Mouse (Mus musculus) lung, embryonic 14.5 days (tissue): ENCODE measurements around the gene Trmt112. TPM values are rescaled to one million over a fixed set of nuclear protein-coding genes. Genes with fewer than 3 reads are reported as not detected.

Experiments used
- ATAC-seq: fragments of 200-750 bp; cut with Nextera tagmentation; 2 replicates; pipeline ENCODE4 v1.8.0; 2017; ENCODE audit warnings: mild to moderate bottlenecking, moderate TSS enrichment, moderate library complexity; ENCODE audit not compliant: insufficient read depth
- DNase-seq: peaks from one replicate; pipeline ENCODE4 v3.0.0-alpha.2; 2015
- H3K27ac ChIP-seq: fragments of 300-500 bp; sonication (generic); 2 replicates; pipeline ENCODE4 v1.5.1; 2014; ENCODE audit warnings: low read depth, mild to moderate bottlenecking, moderate library complexity
- H3K27me3 ChIP-seq: fragments of 300-500 bp; sonication (generic); 2 replicates; pipeline ENCODE4 v1.6.1; 2014; ENCODE audit warnings: low read length, control low read depth; ENCODE audit not compliant: insufficient read depth
- H3K36me3 ChIP-seq: fragments of 300-500 bp; sonication (generic); 2 replicates; pipeline ENCODE4 v1.6.1; 2014; ENCODE audit warnings: control low read depth; ENCODE audit not compliant: insufficient read depth
- H3K4me1 ChIP-seq: fragments of 300-500 bp; sonication (generic); 2 replicates; pipeline ENCODE4 v1.6.1; 2014; ENCODE audit warnings: antibody characterized with exemption, control low read depth; ENCODE audit not compliant: insufficient read depth
- H3K4me2 ChIP-seq: fragments of 300-500 bp; sonication (generic); 2 replicates; pipeline ENCODE4 v1.6.1; 2014; ENCODE audit warnings: mild to moderate bottlenecking
- H3K4me3 ChIP-seq: fragments of 300-500 bp; sonication (generic); 2 replicates; pipeline ENCODE4 v1.5.1; 2014; ENCODE audit warnings: low read depth, low read length
- H3K9ac ChIP-seq: fragments of 300-500 bp; sonication (generic); 2 replicates; pipeline ENCODE4 v1.6.1; 2014
- H3K9me3 ChIP-seq: fragments of 300-500 bp; sonication (generic); 2 replicates; pipeline ENCODE4 v1.6.1; 2016; ENCODE audit warnings: low read depth, low read length, control low read depth
- CTCF ChIP-seq: IDR thresholded peaks from 2 replicates; pipeline ENCODE4 v1.5.1; 2016; ENCODE audit warnings: antibody characterized with exemption, low read depth
- WGBS: fragments of 180-500 bp; shearing (Covaris S2); extraction: QIAGEN DNeasy Blood & Tissue Kit; methylation state at CpG from one replicate; pipeline ENCODE4 v1.1.7; 2014; 5-methylcytosine and 5-hydroxymethylcytosine counted together
- polyA plus RNA-seq: library from polyadenylated mRNA; unstranded; fragments of >200 nt; fragmentation: Nextera tagmentation; extraction: Ambion mirVana; gene quantifications from 2 replicates; pipeline ENCODE4 v1.2.1, GENCODE M21; 2014

Trmt112 gene
- polyA plus RNA-seq: 151 and 155 TPM in 2 replicates

GRCm38 (mm10) chr19:6909507-6910289 is at the start of gene Trmt112, which contains the start of gene Prdx5:
Gene Trmt112 (plus strand): TSS chr19:6909698.
Gene Prdx5 (minus strand): TSS chr19:6910106.
- peak within 1 kb of the TSS; percentile 70 for H3K4me3 ChIP-seq
- under 1% methylated on average over 65 of the region's 65 CpGs for WGBS
- peak; percentile 93 for ATAC-seq

GRCm38 (mm10) chr19:6859971-6860370 is 49.5 kb upstream of the Trmt112 start:
- H3K4me3 ChIP-seq: no peak overlapping the region
- H3K36me3 ChIP-seq: no peaks in the 10 kb centered on the region
- WGBS: 81% methylated on average over 3 of the region's 3 CpGs
- DNase-seq (no peak), ATAC-seq (no peak)
- no peaks in the 10 kb centered on the region for H3K9me3 ChIP-seq
- no peak overlapping the region for H3K4me2 ChIP-seq
- TF ChIP-seq CTCF: no peak
- 0 out of 2 replicates have a peak, but pooled peaks cover 7% of the 10 kb centered on the region for H3K4me1 ChIP-seq
- H3K27ac ChIP-seq: no peak overlapping the region
- H3K27me3 ChIP-seq: 0 out of 2 replicates have a peak, but pooled peaks cover 8% of the 10 kb centered on the region
- H3K9ac ChIP-seq: no peak overlapping the region

More at GRCm38 (mm10) chr19:6909507-6910289, at the start of gene Trmt112, which contains the start of gene Prdx5:
- peaks cover 51% of the 10 kb centered on the region for H3K36me3 ChIP-seq
- no peaks in the 10 kb centered on the region for H3K9me3 ChIP-seq
- H3K27ac ChIP-seq: peak within 1 kb of the TSS; percentile 99
- 0 out of 2 replicates have a peak, but pooled peaks have one; percentile 11 for TF ChIP-seq CTCF
- H3K27me3 ChIP-seq: no peaks in the 10 kb centered on the region
- H3K9ac ChIP-seq: peak within 1 kb of the TSS; percentile 65
- no peaks in the 10 kb centered on the region for H3K4me1 ChIP-seq
- H3K4me2 ChIP-seq: peak within 1 kb of the TSS; percentile 86
- peak; percentile 97 for DNase-seq

DNA sequence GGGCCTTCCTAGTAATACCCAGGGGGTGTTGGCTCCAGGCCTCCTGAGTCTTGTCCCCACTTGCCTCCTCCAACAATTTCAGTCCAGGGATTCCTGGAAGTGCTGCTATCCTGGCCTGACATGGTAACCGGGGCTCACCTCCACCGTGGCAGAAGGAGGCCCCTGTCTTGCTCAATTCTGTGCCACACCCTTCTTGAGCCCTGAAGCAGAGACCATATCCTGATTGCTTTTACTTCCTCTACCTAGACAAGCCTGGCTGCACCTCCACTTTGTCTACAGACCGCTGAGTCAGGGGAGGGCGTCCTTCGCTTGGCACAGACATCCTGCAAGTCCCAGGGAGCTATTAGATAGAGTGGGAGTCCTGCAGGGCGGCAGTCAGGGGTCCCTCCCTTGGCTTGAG is 48.8 kb upstream of the Trmt112 start:
- no peak for TF ChIP-seq CTCF
- DNase-seq (no peak), ATAC-seq (no peak)
- H3K27ac ChIP-seq: no peak overlapping the region
- H3K9ac ChIP-seq: no peak overlapping the region
- no peaks in the 10 kb centered on the region for H3K9me3 ChIP-seq
- no peak overlapping the region for H3K4me3 ChIP-seq
- no peaks in the 10 kb centered on the region for H3K36me3 ChIP-seq
- 0 out of 2 replicates have a peak, but pooled peaks cover 1% of the 10 kb centered on the region for H3K4me1 ChIP-seq
- 0 out of 2 replicates have a peak, but pooled peaks cover 4% of the 10 kb centered on the region for H3K27me3 ChIP-seq
- H3K4me2 ChIP-seq: no peak overlapping the region
- 78% methylated on average over 6 of the region's 6 CpGs for WGBS

GRCm38 (mm10) chr19:6861451-6861850 is 48.0 kb upstream of the Trmt112 start:
- DNase-seq: no peak
- no peak for TF ChIP-seq CTCF
- Histone ChIP-seq H3K4me2 (no peak overlapping the region), H3K4me3 (no peak overlapping the region), H3K27ac (no peak overlapping the region), H3K9ac (no peak overlapping the region), H3K36me3 (no peaks in the 10 kb centered on the region), H3K9me3 (no peaks in the 10 kb centered on the region), H3K4me1 (no peaks in the 10 kb centered on the region), H3K27me3 (no peaks in the 10 kb centered on the region)
- ATAC-seq: no peak
- 89% methylated on average over 4 of the region's 4 CpGs for WGBS

DNA sequence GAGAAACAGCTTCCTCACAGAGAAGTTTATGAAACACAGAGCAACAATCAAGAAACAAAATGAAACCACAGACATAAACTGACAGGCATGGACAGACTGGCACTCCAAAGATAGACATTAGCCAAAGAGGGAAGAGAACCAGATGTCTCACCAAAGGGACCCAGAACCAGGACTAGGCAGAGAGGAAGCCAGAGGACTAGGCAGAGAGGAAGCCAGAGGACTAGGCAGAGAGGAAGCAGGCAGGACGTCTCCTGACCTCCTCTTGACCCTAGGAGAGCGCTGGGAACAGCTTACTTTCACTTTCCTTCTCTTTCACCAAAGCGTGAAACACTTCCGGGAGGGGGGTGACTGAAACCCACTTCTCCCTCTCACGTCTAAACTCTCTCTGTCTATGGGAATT is 40.1 kb upstream of the Trmt112 start:
- H3K4me1 ChIP-seq: no peaks in the 10 kb centered on the region
- 0 out of 2 replicates have a peak overlapping the region, but pooled peaks have one; percentile 3 for H3K4me3 ChIP-seq
- WGBS: under 1% methylated on average over 5 of the region's 5 CpGs
- H3K36me3 ChIP-seq: no peaks in the 10 kb centered on the region
- H3K9ac ChIP-seq: 0 out of 2 replicates have a peak overlapping the region, but pooled peaks have one; percentile 4
- H3K9me3 ChIP-seq: no peaks in the 10 kb centered on the region
- peak; percentile 69; the same call in 1 of the 2 replicates for ATAC-seq
- no peak for TF ChIP-seq CTCF
- H3K27ac ChIP-seq: no peak overlapping the region
- H3K4me2 ChIP-seq: peak overlapping the region; percentile 49
- DNase-seq: peak; percentile 74
- no peaks in the 10 kb centered on the region for H3K27me3 ChIP-seq

GRCm38 (mm10) chr19:6871574-6872271 is 37.8 kb upstream of the Trmt112 start:
- Histone ChIP-seq H3K4me1 (no peaks in the 10 kb centered on the region), H3K9ac (no peak overlapping the region), H3K4me3 (no peak overlapping the region), H3K27me3 (no peaks in the 10 kb centered on the region), H3K9me3 (no peaks in the 10 kb centered on the region), H3K27ac (no peak overlapping the region), H3K36me3 (no peaks in the 10 kb centered on the region), H3K4me2 (no peak overlapping the region)
- peak; percentile 67 for TF ChIP-seq CTCF
- 66% methylated on average over 5 of the region's 5 CpGs for WGBS
- no peak for ATAC-seq
- peak; percentile 41 for DNase-seq

- Histone ChIP-seq H3K9me3 (no peaks in the 10 kb centered on the region), H3K4me3 (no peak overlapping the region), H3K36me3 (no peaks in the 10 kb centered on the region), H3K27me3 (no peaks in the 10 kb centered on the region), H3K9ac (no peak overlapping the region), H3K27ac (no peak overlapping the region), H3K4me1 (no peaks in the 10 kb centered on the region), H3K4me2 (no peak overlapping the region)
- TF ChIP-seq CTCF: no peak
- DNase-seq: no peak
- no peak for ATAC-seq
- 73% methylated on average over 3 of the region's 3 CpGs for WGBS
Observed at GRCm38 (mm10) chr19:6872701-6873100, 36.8 kb upstream of the Trmt112 start.
